12 mouse cellular contexts compared by ENCODE assay signal in the genomic region with DNA sequence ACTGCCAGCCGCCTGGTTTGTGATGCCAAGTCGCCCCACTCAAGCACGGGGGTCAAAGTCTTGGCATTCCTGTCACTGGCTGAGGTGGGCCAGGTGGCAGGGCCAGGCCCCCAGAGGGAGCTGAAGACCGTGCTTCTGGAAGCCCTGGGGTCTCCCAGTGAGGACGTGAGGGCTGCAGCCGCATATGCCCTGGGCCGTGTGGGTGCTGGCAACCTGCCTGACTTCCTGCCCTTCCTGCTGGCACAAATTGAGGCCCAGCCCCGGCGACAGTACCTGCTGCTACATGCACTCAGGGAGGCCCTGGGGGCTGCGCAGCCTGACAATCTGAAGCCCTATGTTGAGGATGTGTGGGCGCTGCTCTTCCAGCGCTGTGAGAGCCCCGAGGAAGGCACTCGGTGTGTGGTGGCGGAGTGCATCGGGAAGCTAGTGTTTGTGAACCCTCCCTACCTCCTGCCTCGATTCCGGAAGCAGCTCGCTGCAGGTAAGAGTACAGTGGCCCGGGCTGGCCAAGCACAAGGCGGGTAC. TPM values are rescaled to one million over a fixed set of nuclear protein-coding genes. Genes with fewer than 3 reads are reported as not detected.
DNase-seq lines count a peak whose midpoint lies in the region; ATAC-seq and TF ChIP-seq lines count a peak whose summit lies in the region.
"Had no signal": no experiment of that assay in that cellular context is flagged by ENCODE, and none has a peak within 500 bp of the region (broad histone marks: within the 10 kb centered on the region; RNA-seq: fewer than 3 reads in every experiment).

No protein-coding gene starts in this region.

- H3K4me2 ChIP-seq in liver, embryonic 12.5 days, result no peak overlapping the region
- H3K4me2 ChIP-seq in lung, postnatal 0 days (replicated peaks; ENCODE audit: low read depth, low read length), result no peak overlapping the region

- DNase-seq in gastrocnemius, postnatal 10 days, result peak; percentile 49
- no peak for DNase-seq in gastrocnemius, postnatal 36 days
- DNase-seq in liver, result no peak
- peak; percentile 65 for DNase-seq in brain, adult 2 months (ENCODE audit: low read depth, low spot score)
- DNase-seq in lung, postnatal 10 days, result no peak
- DNase-seq in lung, postnatal 0 days (ENCODE audit: low spot score), result no peak
- DNase-seq: adrenal gland, adult 8-10 months; retina, postnatal 1 day had no signal

- no peak overlapping the region for H3K9ac ChIP-seq in liver, embryonic 12.5 days
- no peak overlapping the region for H3K9ac ChIP-seq in lung, postnatal 0 days (replicated peaks; ENCODE audit: low read depth)

- H3K27ac ChIP-seq in liver, embryonic 12.5 days, result no peak overlapping the region
- H3K27ac ChIP-seq in lung, postnatal 0 days (ENCODE audit: low read length), result no peak overlapping the region

- no peaks in the 10 kb centered on the region for H3K4me1 ChIP-seq in liver, embryonic 12.5 days
- H3K4me1 ChIP-seq in megakaryocyte, embryonic 14.5 days, result peaks cover 50% of the 10 kb centered on the region
- H3K4me1 ChIP-seq in lung, postnatal 0 days (ENCODE audit: insufficient read depth, low read depth, low read length), result no peaks in the 10 kb centered on the region

- no peak for TF ChIP-seq CTCF in lung, postnatal 0 days (IDR thresholded peaks at IDR 0.05)

- no peaks in the 10 kb centered on the region for H3K27me3 ChIP-seq in liver, embryonic 12.5 days (replicated peaks)
- H3K27me3 ChIP-seq in megakaryocyte, embryonic 14.5 days (replicated peaks), result no peaks in the 10 kb centered on the region
- no peaks in the 10 kb centered on the region for H3K27me3 ChIP-seq in lung, postnatal 0 days (replicated peaks; ENCODE audit: insufficient read depth, low read length)

- peak; percentile 42; the same call in 1 of the 2 replicates for ATAC-seq in liver, embryonic 12.5 days
- no peak for ATAC-seq in lung, postnatal 0 days
- ATAC-seq: midbrain, embryonic 16.5 days had no signal

- H3K4me3 ChIP-seq in liver, embryonic 12.5 days, result no peak overlapping the region
- peak overlapping the region; percentile 50 for H3K4me3 ChIP-seq in megakaryocyte, embryonic 14.5 days (replicated peaks)
- H3K4me3 ChIP-seq in lung, postnatal 0 days (ENCODE audit: low read depth, low read length), result no peak overlapping the region

- intact Hi-C loops in gastrocnemius, postnatal 36 days (cut with DNase I), result no loop called here

- H3K9me3 ChIP-seq in liver, embryonic 12.5 days (replicated peaks), result no peaks in the 10 kb centered on the region
- no peaks in the 10 kb centered on the region for H3K9me3 ChIP-seq in megakaryocyte, embryonic 14.5 days
- H3K9me3 ChIP-seq in lung, postnatal 0 days (ENCODE audit: low read length), result no peaks in the 10 kb centered on the region

- H3K36me3 ChIP-seq in liver, embryonic 12.5 days, result peaks cover 91% of the 10 kb centered on the region
- H3K36me3 ChIP-seq in megakaryocyte, embryonic 14.5 days (replicated peaks; ENCODE audit: low read length), result peaks cover 85% of the 10 kb centered on the region
- H3K36me3 ChIP-seq in lung, postnatal 0 days (ENCODE audit: insufficient read depth, low read length), result peaks cover 4% of the 10 kb centered on the region; the same call in 1 of the 2 replicates

- 85% methylated on average over 21 of the region's 21 CpGs for whole genome bisulfite sequencing in liver, embryonic 12.5 days (ENCODE audit: insufficient replicate concordance)
- WGBS in lung, postnatal 0 days, result 82% methylated on average over 21 of the region's 21 CpGs

- no peak for TF ChIP-seq EP300 in lung, postnatal 0 days (IDR thresholded peaks at IDR 0.05)

RNA-seq across cellular contexts. Expression of a gene that starts 15.8 kb away (rescaled TPM):
- total RNA-seq in gastrocnemius, postnatal 10 days (2021), result 1,000 to 10,000 TPM; 1,136 to 1,161 TPM
- total RNA-seq in gastrocnemius, postnatal 36 days (2021), result 100 to 1,000 TPM; 492 to 563 TPM
- polyA plus RNA-seq in liver, embryonic 12.5 days (2016; fragmentation: Nextera tagmentation; extraction: Ambion mirVana), result 1,876 and 1,897 TPM in 2 replicates
- 500 and 629 TPM in 2 replicates for polyA plus RNA-seq in megakaryocyte, embryonic 14.5 days (2012; ENCODE audit: insufficient read depth, low replicate concordance)
- 1,730 and 1,790 TPM in 2 replicates for polyA plus RNA-seq in lung, postnatal 0 days (2015; fragmentation: Nextera tagmentation; extraction: Ambion mirVana)

RNA-seq across cellular contexts. Expression of a gene that starts 18.4 kb away (rescaled TPM):
- total RNA-seq in gastrocnemius, postnatal 10 days (2021), result 10 to 100 TPM; 89.1 to 96.7 TPM
- 10 to 100 TPM; 66.8 to 71.3 TPM for total RNA-seq in gastrocnemius, postnatal 36 days (2021)
- polyA plus RNA-seq in liver, embryonic 12.5 days (2016; fragmentation: Nextera tagmentation; extraction: Ambion mirVana), result 9.5 and 10.5 TPM in 2 replicates
- 7.0 and 7.1 TPM in 2 replicates for polyA plus RNA-seq in megakaryocyte, embryonic 14.5 days (2012; ENCODE audit: insufficient read depth, low replicate concordance)
- polyA plus RNA-seq in lung, postnatal 0 days (2015; fragmentation: Nextera tagmentation; extraction: Ambion mirVana), result 2.5 and 3.0 TPM in 2 replicates

RNA-seq across cellular contexts. Expression of a gene that starts 30.5 kb away (rescaled TPM):
- 1 to 10 TPM in 1 of 2 experiments, under 1 TPM in 1; 0.26 to 1.5 TPM for total RNA-seq in gastrocnemius, postnatal 10 days (2021)
- total RNA-seq in gastrocnemius, postnatal 36 days (2021), result under 1 TPM in 1 of 2 experiments, not detected in 1; 0.72 TPM
- polyA plus RNA-seq in liver, embryonic 12.5 days (2016; fragmentation: Nextera tagmentation; extraction: Ambion mirVana), result 29.1 and 32.7 TPM in 2 replicates
- 650 and 2,177 TPM in 2 replicates for polyA plus RNA-seq in megakaryocyte, embryonic 14.5 days (2012; ENCODE audit: insufficient read depth, low replicate concordance)
- 4.9 and 5.5 TPM in 2 replicates for polyA plus RNA-seq in lung, postnatal 0 days (2015; fragmentation: Nextera tagmentation; extraction: Ambion mirVana)
- total RNA-seq: adrenal gland, adult 8-10 months; liver, adult 2 months had no signal
- polyA plus RNA-seq: liver, adult 2 months had no signal

RNA-seq across cellular contexts. Expression of a gene that starts 45.5 kb away (rescaled TPM):
- under 1 TPM; 0.12 to 0.14 TPM for total RNA-seq in gastrocnemius, postnatal 10 days (2021)
- under 1 TPM; 0.10 to 0.25 TPM for total RNA-seq in gastrocnemius, postnatal 36 days (2021)
- 0.25 and 0.26 TPM in 2 replicates for polyA plus RNA-seq in liver, embryonic 12.5 days (2016; fragmentation: Nextera tagmentation; extraction: Ambion mirVana)
- polyA plus RNA-seq in megakaryocyte, embryonic 14.5 days (2012; ENCODE audit: insufficient read depth, low replicate concordance), result not detected in 2 replicates
- polyA plus RNA-seq in lung, postnatal 0 days (2015; fragmentation: Nextera tagmentation; extraction: Ambion mirVana), result 1.5 and 2.0 TPM in 2 replicates

Comparison
In these comparisons a context has a peak if more than half of its experiments do, and no peak if none do; other contexts are left out.
1. DNase-seq: peak in gastrocnemius, postnatal 10 days (single experiment) and brain, adult 2 months (single experiment); none in gastrocnemius, postnatal 36 days (0 of 2), liver (single experiment), lung, postnatal 10 days (single experiment) and lung, postnatal 0 days (single experiment).
2. RNA of a gene that starts 30.5 kb away (polyA plus RNA-seq): 650 to 2,177 TPM in megakaryocyte, embryonic 14.5 days; 29.1 to 32.7 TPM in liver, embryonic 12.5 days and 4.9 to 5.5 TPM in lung, postnatal 0 days; every median in the first group is over 10 times any median in the second.